Mouse (Mus musculus) hindbrain, embryonic 12.5 days (tissue): ENCODE data around the gene Sh2d2a. TPM values are rescaled to one million over a fixed set of nuclear protein-coding genes. Genes with fewer than 3 reads are reported as not detected.
A peak's percentile ranks its signal among the peaks of the same experiment; 100 is the strongest.
"Not testable (repeated sequence)": the region's sequence is repeated elsewhere in the genome, so short reads cannot be mapped to it uniquely, and the experiment has no call there.

Source experiments
- ATAC-seq: fragments of 200-750 bp; cut with Nextera tagmentation; 2 replicates; pipeline ENCODE4 v1.8.0; 2017; ENCODE audit warnings: moderate TSS enrichment; ENCODE audit not compliant: low FRiP score
- H3K27ac ChIP-seq: fragments of 300-500 bp; sonication (generic); 2 replicates; pipeline ENCODE4 v1.5.1; 2016; ENCODE audit warnings: mild to moderate bottlenecking
- H3K27me3 ChIP-seq: fragments of 300-500 bp; sonication (generic); 2 replicates; pipeline ENCODE4 v1.6.1; 2016; ENCODE audit warnings: mild to moderate bottlenecking
- H3K36me3 ChIP-seq: fragments of 300-500 bp; sonication (generic); 2 replicates; pipeline ENCODE4 v1.6.1; 2016; ENCODE audit warnings: mild to moderate bottlenecking
- H3K4me1 ChIP-seq: fragments of 300-500 bp; sonication (generic); 2 replicates; pipeline ENCODE4 v1.6.1; 2016
- H3K4me2 ChIP-seq: fragments of 300-500 bp; sonication (generic); replicated peaks from 2 replicates; pipeline ENCODE4 v1.6.1; 2016; ENCODE audit warnings: mild to moderate bottlenecking
- H3K4me3 ChIP-seq: fragments of 300-500 bp; sonication (generic); 2 replicates; pipeline ENCODE4 v1.5.1; 2016; ENCODE audit warnings: mild to moderate bottlenecking
- H3K9ac ChIP-seq: fragments of 300-500 bp; sonication (generic); 2 replicates; pipeline ENCODE4 v1.6.1; 2016; ENCODE audit warnings: mild to moderate bottlenecking, moderate library complexity
- H3K9me3 ChIP-seq: fragments of 300-500 bp; sonication (generic); replicated peaks from 2 replicates; pipeline ENCODE4 v1.6.1; 2016; ENCODE audit warnings: mild to moderate bottlenecking
- WGBS: fragments of 180-500 bp; shearing (Covaris S2); methylation state at CpG from one replicate; pipeline ENCODE4 v1.1.7; 2016; 5-methylcytosine and 5-hydroxymethylcytosine counted together
- polyA plus RNA-seq: library from polyadenylated mRNA; unstranded; fragments of >200 nt; fragmentation: Nextera tagmentation; extraction: Ambion mirVana; gene quantifications from 2 replicates; pipeline ENCODE4 v1.2.1, GENCODE M21; 2016

Gene Sh2d2a
- polyA plus RNA-seq, result not detected in 2 replicates

GRCm38 (mm10) chr3:87846650-87847110 lies at the start of gene Sh2d2a:
Gene Sh2d2a, plus strand, starts transcription at chr3:87846755.
- WGBS, result 80% methylated on average over 7 of the region's 7 CpGs
- no peaks in the 10 kb centered on the region for H3K36me3 ChIP-seq
- ATAC-seq, result no peak
- no peak within 1 kb of the TSS for H3K4me2 ChIP-seq
- no peak within 1 kb of the TSS for H3K27ac ChIP-seq
- H3K4me1 ChIP-seq, result no peaks in the 10 kb centered on the region
- no peak within 1 kb of the TSS for H3K4me3 ChIP-seq
- no peaks in the 10 kb centered on the region for H3K9me3 ChIP-seq
- H3K27me3 ChIP-seq, result no peaks in the 10 kb centered on the region; the same call in 1 of the 2 replicates
- H3K9ac ChIP-seq, result no peak within 1 kb of the TSS

DNA sequence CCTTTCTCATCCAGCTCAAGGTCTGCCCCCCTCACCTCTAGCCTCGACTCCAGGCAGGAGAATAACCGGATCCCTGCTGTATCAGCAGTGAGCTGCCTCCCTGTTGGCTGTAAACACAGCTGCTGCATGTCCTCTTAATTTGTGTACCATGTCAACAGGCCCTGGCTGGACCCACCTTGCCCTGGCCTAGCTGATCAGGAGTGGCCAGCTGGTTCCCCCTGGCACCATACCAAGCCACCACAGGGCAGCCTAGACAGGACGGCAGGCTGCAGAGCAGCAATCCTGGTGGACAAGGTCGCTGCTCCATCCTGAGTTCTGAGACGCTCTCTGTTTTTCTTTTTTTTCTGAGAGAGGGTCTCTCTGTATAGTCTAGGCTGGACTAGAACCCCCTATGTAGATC lies 44.9 kb upstream of the Sh2d2a start:
- Histone ChIP-seq H3K9ac (no peak overlapping the region; the same call in 1 of the 2 replicates), H3K4me1 (peaks cover 26% of the 10 kb centered on the region), H3K4me3 (no peak overlapping the region), H3K4me2 (no peak overlapping the region), H3K9me3 (no peaks in the 10 kb centered on the region), H3K27me3 (peaks cover 98% of the 10 kb centered on the region), H3K36me3 (no peaks in the 10 kb centered on the region), H3K27ac (no peak overlapping the region)
- ATAC-seq, result no peak
- WGBS, result 53% methylated on average over 5 of the region's 5 CpGs

DNA sequence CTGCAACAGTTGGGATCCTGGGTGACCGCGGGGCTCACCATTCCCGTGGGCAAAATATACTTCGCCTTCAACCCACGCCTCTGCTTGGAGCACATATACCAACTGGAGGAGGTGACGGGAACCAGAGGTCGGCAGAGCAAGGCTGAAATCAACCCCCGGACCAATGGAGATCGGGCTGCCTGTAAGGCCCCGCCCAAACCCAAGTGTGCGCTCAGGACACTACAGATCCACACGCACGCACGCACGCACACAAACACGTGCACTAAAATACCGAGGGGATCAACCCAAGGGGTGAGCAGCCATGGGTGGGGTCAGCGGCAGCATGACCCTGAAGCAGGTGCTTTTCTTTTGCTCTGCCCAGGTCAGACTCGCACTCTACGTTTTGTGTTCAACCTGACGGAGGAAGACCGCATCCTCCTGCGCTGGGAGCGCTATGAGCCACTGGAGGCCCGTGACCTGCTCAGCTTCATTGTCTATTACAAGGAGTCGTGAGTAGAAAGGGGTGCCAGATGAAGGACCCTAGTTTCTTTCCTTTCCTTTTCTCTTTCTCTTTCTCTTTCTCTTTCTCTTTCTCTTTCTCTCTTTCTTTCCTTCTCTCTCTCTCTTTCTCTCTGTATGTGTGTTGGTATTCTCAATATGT lies 42.4 kb upstream of the Sh2d2a start:
- peak overlapping the region; percentile 43 for H3K4me2 ChIP-seq
- no peaks in the 10 kb centered on the region for H3K9me3 ChIP-seq
- peaks cover 10% of the 10 kb centered on the region for H3K4me1 ChIP-seq
- peak overlapping the region; percentile 23 for H3K4me3 ChIP-seq
- H3K36me3 ChIP-seq, result no peaks in the 10 kb centered on the region
- peaks cover 98% of the 10 kb centered on the region for H3K27me3 ChIP-seq
- WGBS, result 7% methylated on average over 26 of the region's 26 CpGs
- no peak overlapping the region for H3K27ac ChIP-seq
- no peak for ATAC-seq
- no peak overlapping the region for H3K9ac ChIP-seq

GRCm38 (mm10) chr3:87809322-87809962 lies 37.1 kb upstream of the Sh2d2a start:
- no peak for ATAC-seq
- whole genome bisulfite sequencing, result 4% methylated on average over 28 of the region's 28 CpGs
- peaks cover 6% of the 10 kb centered on the region; the same call in 1 of the 2 replicates for H3K4me1 ChIP-seq
- H3K27me3 ChIP-seq, result peaks cover 87% of the 10 kb centered on the region
- no peaks in the 10 kb centered on the region for H3K36me3 ChIP-seq
- H3K27ac ChIP-seq, result no peak overlapping the region
- H3K4me2 ChIP-seq, result peak overlapping the region; percentile 21
- H3K4me3 ChIP-seq, result peak overlapping the region; percentile 11; the same call in 1 of the 2 replicates
- H3K9ac ChIP-seq, result no peak overlapping the region
- H3K9me3 ChIP-seq, result no peaks in the 10 kb centered on the region

DNA sequence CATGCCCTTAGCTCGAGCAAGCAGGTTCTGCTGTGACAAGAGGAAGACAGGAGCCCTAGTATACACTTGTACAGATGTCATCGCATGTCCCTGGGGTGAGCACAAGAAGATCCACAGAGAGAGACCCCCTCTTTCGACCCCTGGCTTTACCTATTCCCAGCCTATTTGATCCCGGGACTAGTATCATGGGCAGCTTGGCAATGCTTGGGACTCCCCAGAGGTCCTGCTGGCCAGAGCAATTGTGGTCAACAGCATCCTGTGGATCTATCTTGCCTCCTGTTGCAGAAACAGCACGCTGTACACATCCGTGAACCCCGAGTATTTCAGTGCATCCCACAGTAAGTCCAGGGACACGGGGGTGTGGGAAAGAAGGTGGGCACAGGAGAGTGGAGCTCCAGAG lies 35.3 kb upstream of the Sh2d2a start:
- no peak overlapping the region for H3K4me3 ChIP-seq
- H3K9ac ChIP-seq, result no peak overlapping the region
- H3K4me2 ChIP-seq, result no peak overlapping the region
- no peak overlapping the region for H3K27ac ChIP-seq
- H3K27me3 ChIP-seq, result peaks cover 87% of the 10 kb centered on the region
- H3K9me3 ChIP-seq, result no peaks in the 10 kb centered on the region
- 85% methylated on average over 8 of the region's 8 CpGs for WGBS
- H3K36me3 ChIP-seq, result no peaks in the 10 kb centered on the region
- ATAC-seq, result no peak
- peaks cover 6% of the 10 kb centered on the region; the same call in 1 of the 2 replicates for H3K4me1 ChIP-seq

DNA sequence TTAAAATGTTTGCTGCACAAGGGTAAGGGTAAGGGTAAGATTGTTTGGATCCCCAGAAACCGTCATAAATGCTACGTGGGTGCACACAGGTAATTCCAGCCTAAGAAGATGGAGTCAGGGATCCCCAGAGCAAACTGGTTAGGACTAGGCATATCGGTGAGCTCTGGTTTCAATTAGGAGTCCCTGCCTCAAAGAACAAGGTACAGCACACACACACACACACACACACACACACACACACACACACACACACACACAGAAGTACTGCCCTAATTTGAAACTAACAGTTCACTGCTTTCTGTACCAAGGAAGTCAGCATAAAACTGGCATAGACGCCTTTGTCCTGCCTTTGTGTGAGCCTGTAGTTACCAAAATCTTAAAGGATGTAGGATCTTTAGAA lies 34.1 kb upstream of the Sh2d2a start:
- peaks cover 6% of the 10 kb centered on the region; the same call in 1 of the 2 replicates for H3K4me1 ChIP-seq
- ATAC-seq, result no peak
- peaks cover 85% of the 10 kb centered on the region for H3K27me3 ChIP-seq
- no peaks in the 10 kb centered on the region for H3K9me3 ChIP-seq
- H3K27ac ChIP-seq, result no peak overlapping the region
- 79% methylated on average over 4 of the region's 4 CpGs for WGBS
- H3K9ac ChIP-seq, result no peak overlapping the region
- H3K36me3 ChIP-seq, result no peaks in the 10 kb centered on the region
- H3K4me3 ChIP-seq, result no peak overlapping the region
- H3K4me2 ChIP-seq, result no peak overlapping the region

DNA sequence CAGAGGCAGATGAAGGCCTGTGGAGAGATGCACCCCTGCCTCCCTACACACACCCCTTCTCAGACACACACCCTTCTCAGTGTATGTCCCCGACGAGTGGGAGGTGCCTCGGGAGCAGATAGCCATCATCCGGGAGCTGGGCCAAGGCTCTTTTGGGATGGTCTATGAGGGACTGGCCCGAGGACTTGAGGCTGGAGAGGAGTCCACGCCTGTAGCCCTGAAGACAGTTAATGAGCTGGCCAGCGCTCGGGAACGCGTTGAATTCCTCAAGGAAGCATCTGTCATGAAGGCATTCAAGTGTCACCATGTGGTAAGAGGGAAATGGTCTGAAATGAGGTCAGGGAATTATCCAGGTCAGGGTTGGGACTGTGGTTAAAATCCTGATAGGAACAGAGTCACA lies 33.7 kb upstream of the Sh2d2a start:
- WGBS, result 55% methylated on average over 10 of the region's 10 CpGs
- Histone ChIP-seq H3K4me3 (no peak overlapping the region), H3K27ac (no peak overlapping the region), H3K4me2 (no peak overlapping the region), H3K36me3 (no peaks in the 10 kb centered on the region), H3K9ac (no peak overlapping the region), H3K4me1 (peaks cover 6% of the 10 kb centered on the region; the same call in 1 of the 2 replicates), H3K27me3 (peaks cover 85% of the 10 kb centered on the region), H3K9me3 (no peaks in the 10 kb centered on the region)
- ATAC-seq, result no peak

GRCm38 (mm10) chr3:87816166-87816565 lies 30.4 kb upstream of the Sh2d2a start:
- Histone ChIP-seq H3K27ac (no peak overlapping the region), H3K9me3 (no peaks in the 10 kb centered on the region), H3K27me3 (peaks cover 57% of the 10 kb centered on the region), H3K36me3 (no peaks in the 10 kb centered on the region), H3K4me3 (no peak overlapping the region), H3K9ac (no peak overlapping the region), H3K4me2 (no peak overlapping the region), H3K4me1 (0 out of 2 replicates have a peak, but pooled peaks cover 2% of the 10 kb centered on the region)
- WGBS, result 58% methylated on average over 6 of the region's 6 CpGs
- no peak for ATAC-seq

DNA sequence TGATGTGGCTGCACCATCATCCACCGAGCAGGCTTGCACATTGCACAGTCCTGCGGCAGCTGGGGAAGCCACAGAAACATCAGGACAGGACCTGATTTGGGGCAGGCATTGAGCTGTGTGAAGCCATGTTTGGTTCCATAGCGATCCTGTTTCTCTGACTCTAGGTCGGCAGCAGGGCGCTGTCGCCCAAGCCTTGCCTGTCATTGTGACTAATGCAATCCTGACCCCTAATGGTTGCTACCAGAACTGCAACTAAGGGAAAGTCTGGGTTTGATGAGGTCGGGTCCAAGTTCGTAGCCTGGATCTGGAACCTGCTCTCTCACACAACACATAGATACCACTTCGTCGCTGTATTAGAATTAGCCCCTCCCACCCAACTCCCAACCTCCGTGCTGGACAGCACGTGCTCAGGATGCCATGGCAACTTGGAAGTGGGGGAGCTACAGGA lies 29.9 kb upstream of the Sh2d2a start:
- Histone ChIP-seq H3K27me3 (peaks cover 52% of the 10 kb centered on the region), H3K9ac (no peak overlapping the region), H3K9me3 (no peaks in the 10 kb centered on the region), H3K4me1 (0 out of 2 replicates have a peak, but pooled peaks cover 2% of the 10 kb centered on the region), H3K4me2 (peak overlapping the region; percentile 21; the same call in 1 of the 2 replicates), H3K4me3 (no peak overlapping the region), H3K36me3 (no peaks in the 10 kb centered on the region), H3K27ac (no peak overlapping the region)
- peak; percentile 60 for ATAC-seq
- WGBS, result 9% methylated on average over 12 of the region's 12 CpGs

- Histone ChIP-seq H3K4me3 (no peak overlapping the region), H3K27ac (no peak overlapping the region), H3K27me3 (peaks cover 45% of the 10 kb centered on the region), H3K36me3 (no peaks in the 10 kb centered on the region), H3K4me2 (no peak overlapping the region), H3K9me3 (no peaks in the 10 kb centered on the region), H3K4me1 (0 out of 2 replicates have a peak, but pooled peaks cover 2% of the 10 kb centered on the region), H3K9ac (no peak overlapping the region)
- 61% methylated on average over 12 of the region's 12 CpGs for WGBS
- ATAC-seq, result no peak
Observed at GRCm38 (mm10) chr3:87818226-87818625, 28.3 kb upstream of the Sh2d2a start.

GRCm38 (mm10) chr3:87824206-87824605 lies 22.3 kb upstream of the Sh2d2a start, which contains the start of gene Pear1:
Gene Pear1, minus strand, starts transcription at chr3:87824306.
- not testable (repeated sequence) for ATAC-seq
- WGBS, result 75% methylated on average over 1 of the region's 1 CpGs

GRCm38 (mm10) chr3:87828435-87828834 lies 18.1 kb upstream of the Sh2d2a start:
- Histone ChIP-seq H3K4me3 (no peak overlapping the region), H3K4me1 (no peaks in the 10 kb centered on the region), H3K9ac (no peak overlapping the region), H3K4me2 (no peak overlapping the region), H3K9me3 (no peaks in the 10 kb centered on the region), H3K36me3 (no peaks in the 10 kb centered on the region), H3K27me3 (no peaks in the 10 kb centered on the region), H3K27ac (no peak overlapping the region)
- 58% methylated on average over 4 of the region's 4 CpGs for WGBS
- ATAC-seq, result no peak

More at GRCm38 (mm10) chr3:87824206-87824605, 22.3 kb upstream of the Sh2d2a start, which contains the start of gene Pear1:
- not testable (repeated sequence) for H3K9me3 ChIP-seq, H3K36me3 ChIP-seq, H3K27ac ChIP-seq, H3K27me3 ChIP-seq, H3K4me3 ChIP-seq, H3K9ac ChIP-seq, H3K4me2 ChIP-seq, H3K4me1 ChIP-seq
